Mouse (Mus musculus) layer of hippocampus, adult 9-11 months (tissue): ENCODE results near the gene Pik3cb.
A peak's percentile ranks its signal among the peaks of the same experiment; 100 is the strongest.

Experiments used
- DNase-seq: peaks from one replicate; pipeline ENCODE4 v3.0.0; 2022

Gene Pik3cb

DNA sequence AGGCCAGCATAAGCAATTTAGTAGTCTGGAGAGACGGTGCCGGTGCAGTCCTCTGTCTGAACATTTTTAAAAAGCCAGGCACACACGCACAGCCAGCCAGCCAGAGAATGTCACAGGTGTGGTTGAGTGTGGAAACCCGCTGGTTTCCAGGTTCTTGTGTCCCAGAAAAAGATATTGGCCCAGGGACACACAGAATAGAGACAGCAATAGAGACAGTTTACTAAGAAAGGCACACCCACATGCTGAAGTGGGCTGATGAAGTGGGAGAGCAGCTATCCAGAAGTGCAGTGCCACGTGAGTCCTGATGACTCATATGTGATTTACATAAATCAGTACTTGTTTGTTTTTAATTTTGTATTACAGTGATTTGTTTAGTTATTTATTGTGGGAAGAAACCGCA lies 5.3 kb upstream of the Pik3cb start:
- peak; percentile 20 for DNase-seq

DNA sequence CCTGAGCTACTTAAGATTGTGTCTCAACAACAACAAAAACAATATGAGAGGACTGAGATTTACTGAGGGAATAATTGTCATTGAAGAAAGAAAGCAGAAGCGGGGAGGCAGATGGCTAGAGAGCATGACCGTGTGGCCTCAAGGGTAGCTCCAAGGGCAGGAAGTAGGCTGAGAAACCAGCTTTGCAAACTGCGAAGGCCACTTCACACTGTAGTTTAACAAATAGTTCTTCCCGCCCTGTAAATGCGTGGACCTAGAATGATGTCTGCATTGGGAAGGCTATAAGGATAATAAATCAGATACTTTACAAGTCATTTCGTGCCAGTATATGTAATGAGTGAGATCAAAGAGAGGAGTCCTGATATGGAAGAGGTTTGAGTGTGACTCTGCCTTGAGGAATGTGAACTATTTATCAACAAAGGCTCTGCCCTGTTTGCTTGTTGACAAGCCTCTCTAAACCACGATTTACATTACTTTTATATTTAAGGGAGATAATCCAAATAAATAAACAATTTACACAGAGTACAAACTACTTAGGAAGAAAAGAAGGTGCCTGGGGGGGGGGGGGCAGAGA lies 4.1 kb upstream of the Pik3cb start:
- no peak for DNase-seq

DNA sequence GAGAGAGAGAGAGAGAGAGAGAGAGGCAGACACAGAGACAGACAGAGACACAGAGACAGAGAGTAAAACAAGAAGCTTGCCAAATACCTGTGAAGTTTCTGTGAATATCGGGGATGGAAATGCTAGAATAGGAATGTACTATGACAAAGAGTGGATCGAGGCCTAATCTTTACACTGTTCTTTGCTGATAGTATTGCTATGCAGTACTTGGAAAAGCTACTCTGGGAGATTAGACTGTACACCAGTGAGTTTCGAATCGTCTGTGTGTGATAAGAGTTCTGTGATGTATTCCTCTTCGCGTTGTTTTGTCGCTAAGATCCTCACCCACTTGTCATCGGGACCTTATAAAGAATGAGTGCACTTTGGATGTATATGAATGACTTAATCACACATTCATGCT lies 1.2 kb upstream of the Pik3cb start:
- DNase-seq = no peak

DNA sequence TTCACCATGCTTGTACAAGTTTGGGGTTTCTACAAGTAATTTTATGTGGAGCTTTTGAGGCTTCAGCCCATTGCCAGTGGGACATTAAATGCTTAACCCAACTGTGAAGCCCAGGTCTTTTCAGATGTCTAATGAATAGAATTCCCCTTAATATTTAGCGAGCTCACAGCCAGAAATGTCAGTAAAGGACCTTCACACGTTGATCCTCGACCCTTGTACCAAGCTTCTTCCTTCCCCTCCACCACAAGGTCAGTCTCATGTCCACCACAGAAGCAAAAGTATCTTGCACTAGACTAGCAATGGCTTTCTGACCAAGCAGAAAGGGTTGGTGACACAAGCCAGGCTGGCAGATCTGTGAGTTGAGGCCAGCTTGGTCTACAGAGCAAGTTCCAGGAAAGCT lies 750 bp upstream of the Pik3cb start:
- DNase-seq = no peak

DNA sequence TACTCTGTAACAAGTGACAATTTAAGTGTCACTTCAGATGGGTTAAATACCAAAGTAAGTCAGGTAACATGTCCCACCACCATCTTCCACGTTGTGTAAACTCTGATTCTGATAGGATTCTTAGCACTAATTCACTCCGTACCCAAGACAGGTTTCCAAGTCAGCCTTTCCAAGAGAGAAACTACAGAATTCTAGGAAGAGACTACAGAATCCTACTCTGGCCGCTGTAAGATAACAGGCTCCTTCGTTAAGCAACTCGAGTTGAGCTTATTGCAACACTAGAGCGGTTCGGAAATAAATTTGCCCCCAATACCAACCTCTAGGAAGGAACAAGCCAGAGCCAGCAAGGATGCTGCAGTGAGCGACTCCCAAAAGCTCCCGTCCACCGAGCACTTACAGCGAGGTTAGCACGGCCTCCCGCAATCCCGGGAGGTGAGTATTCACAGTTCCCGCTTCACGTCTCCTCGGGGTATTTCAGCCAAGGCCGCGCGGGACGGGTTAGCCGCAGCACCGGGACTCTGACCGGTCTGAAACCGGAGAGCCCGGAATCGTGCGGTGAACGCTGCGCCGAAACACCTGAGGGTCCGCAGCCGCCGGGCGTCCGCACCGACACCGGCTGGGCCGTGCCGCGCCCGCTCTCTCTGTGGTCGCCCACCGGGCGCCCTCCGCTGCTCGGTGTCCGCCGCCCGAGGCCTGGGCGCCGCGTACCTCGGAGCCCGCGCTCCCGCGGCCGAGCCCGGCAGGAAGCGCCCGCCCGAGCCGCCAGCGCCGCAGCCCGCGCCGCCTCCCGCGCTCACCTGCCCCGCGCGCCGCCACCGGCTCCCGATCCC lies 1.0 kb downstream of the Pik3cb start:
- peak; percentile 37 for DNase-seq

DNA sequence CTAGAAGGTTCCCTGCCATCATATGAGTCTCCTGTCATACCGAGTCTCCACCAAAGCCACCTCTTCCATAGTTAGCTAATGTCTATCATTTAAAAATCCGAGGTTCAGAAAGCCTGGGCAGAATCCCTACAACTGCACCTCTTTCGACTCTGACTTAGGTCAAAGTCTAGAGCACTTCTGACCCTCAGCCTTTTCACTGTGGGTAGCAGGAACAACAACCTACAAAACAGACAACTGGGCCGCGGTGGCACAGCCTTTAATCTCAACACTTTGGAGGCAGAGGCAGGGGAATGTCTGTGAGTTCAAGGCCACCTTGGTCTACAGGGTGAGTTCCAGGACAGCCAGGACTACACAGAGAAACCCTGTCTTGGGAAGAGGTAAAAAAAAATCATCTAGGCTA lies 3.1 kb downstream of the Pik3cb start:
- DNase-seq = no peak

DNA sequence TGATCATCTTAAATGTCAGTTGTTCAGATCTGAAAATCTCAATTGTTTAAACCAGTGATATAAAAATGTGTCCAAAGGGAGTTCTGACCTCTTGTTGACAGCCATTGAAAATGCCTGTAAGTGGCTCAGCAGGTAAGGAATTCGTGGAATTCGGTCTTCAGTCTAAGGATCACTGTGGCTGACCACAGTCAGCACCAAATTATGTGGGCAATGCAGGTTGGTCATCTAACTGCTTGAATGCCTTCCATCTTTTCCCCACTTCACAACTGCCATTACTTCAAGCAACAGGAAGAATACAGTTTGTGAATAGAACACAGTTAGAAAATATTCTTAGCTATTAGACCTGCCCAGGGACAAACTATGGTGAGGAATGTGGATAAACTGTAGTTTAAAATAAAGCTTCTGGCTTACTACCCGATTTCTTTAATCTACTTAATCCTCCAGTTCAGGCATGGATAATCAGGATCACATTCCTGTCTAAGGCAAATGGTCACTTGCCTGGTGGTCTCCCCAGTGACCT lies 8.4 kb downstream of the Pik3cb start:
- no peak for DNase-seq

DNA sequence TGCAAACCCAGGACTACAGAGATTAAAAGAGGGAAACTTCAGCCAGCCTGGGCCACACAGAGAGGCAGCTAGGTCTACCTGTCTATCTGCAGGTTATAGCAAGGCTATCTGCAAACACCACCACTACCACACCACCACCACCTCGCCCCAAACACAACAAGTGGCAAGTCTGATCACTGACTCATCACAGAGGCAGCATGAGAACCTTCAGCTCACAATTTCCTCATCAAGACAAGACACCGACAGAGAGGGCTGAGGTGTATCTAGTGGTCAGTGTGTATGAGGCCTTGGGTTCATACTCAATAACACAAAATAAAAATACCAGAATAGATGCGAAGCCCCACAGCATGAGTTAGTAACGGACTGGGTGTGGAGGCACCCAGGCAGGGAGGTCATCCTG lies 9.3 kb downstream of the Pik3cb start:
- no peak for DNase-seq

DNA sequence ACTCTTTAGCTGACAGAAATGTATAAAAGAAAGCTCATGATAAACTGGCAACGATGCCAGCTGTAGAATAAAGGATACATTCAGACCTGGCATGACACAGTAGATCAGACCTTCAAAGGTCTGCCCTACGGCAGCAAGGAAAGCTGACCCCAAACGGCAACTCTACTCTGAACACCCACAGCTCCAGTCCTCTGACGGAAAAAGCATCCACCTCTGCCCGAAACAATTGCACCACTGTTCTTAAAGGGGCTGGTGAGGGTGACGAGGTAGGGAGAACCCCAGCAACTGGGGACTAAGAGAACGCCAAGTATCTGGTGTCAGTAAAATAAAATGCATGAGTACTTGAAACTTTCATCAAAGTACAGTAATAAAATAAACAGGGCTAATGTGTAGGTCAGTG lies 12.8 kb downstream of the Pik3cb start:
- DNase-seq = no peak

DNA sequence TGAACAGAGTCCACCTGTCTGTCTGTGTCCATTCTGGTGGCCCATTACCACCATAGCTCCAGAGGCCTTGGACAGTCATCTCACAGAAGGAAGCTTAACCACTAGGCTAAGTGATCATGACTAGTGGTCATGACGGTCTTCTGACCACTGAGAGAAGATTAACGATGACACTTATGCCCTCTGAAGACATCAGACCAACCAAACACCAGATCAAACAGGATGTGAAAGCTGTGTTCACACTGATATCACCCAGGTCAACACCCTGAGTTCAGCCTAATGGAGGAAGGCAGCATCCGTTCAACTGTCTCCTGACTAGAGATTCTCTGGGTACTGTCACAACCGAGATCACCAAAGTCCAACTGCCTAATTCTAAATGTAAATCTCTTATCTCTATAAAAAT lies 17.7 kb downstream of the Pik3cb start:
- no peak for DNase-seq

DNA sequence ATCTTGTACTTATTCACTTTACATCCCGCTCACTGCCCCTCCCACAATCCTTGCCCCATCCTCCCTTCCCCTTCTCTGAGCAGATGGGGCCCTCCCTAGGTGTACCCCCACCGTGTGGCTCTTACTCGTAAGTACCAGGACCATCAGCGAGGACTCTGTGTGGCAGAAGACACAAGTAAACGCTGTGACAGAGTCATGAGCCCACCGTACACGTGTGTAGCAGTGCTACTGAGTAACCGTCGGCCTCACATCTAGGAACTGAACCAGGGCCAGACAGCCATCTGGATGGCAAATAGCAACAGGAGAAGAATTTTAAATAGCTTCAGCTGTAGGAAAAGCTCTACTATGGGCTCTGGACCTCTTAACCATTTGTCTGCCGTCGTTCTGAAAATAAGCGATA lies 28.0 kb downstream of the Pik3cb start:
- peak; percentile 64 for DNase-seq

DNA sequence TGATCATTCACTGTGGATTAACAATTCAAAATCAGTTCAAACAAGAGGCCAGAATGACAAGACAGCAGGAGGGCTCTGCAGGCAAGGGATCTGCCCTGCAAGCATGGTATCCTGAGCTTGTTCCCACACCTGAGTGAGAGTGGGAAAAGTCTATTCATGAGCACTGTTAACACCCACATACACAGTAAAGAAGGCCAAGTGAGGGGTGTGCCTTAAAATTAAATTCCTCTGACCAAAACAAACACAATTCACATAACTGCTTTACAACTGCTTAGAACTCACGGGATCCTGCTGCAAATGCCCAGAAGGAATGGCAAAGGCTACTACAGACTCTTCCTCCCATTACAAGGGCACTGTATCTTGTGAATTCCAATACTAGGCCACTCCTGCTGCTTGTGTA lies 29.3 kb downstream of the Pik3cb start:
- no peak for DNase-seq

DNA sequence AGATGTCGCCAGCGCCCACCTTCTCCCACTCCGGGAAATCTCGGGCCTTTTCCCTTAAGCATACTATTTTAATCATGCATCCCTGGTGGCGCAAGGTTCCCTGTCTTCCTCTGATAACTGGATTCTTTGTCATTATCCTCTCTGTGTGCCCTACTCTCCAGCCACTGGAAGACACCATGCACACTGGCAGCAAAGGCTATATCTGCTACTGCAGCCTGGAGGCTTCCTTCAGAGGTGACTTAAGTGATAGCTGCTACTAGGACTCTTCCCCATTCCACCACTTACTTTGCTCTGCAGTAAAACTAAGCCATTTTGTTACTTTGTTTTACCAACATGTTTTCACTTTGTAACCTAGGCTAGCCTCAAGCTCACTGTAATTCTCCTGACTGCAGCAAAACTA lies 30.2 kb downstream of the Pik3cb start:
- no peak for DNase-seq

DNA sequence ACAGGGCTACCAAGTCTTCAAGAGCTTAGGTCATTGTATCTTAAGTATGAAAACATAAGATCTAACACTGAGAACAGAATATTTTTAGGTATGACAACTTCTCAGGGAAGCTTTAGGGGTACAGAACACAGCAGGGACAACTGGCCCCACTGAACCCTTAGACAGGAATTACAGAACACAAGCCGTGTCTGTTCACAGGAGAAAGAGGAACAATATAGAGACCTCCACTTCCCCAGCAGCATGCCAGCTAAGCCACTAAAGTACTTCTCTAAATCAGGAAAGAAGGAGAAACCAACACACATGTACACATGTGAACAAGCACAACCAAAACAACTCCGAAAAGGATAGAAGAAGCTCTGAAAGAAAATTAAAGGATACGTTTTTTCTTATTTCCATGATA lies 30.8 kb downstream of the Pik3cb start:
- DNase-seq = peak; percentile 57

DNA sequence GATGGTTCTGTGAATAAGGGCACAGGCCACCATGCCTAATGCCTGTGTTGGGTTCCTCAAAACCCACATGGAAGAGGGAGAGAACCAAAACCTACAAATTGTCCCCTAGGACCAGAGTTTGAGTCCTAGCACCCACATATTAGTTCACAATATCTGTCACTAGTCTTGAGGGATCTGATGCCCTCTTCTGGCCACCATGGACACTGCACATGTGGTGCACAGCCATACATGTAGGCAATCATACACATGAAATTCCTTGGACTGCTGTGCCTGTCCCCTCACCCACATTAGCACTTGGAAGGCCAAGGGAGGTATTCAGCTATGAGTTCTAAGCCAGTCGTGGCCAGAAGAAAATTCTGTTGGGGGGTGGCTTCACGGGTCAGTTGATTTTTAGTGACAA lies 36.0 kb downstream of the Pik3cb start:
- no peak for DNase-seq

DNA sequence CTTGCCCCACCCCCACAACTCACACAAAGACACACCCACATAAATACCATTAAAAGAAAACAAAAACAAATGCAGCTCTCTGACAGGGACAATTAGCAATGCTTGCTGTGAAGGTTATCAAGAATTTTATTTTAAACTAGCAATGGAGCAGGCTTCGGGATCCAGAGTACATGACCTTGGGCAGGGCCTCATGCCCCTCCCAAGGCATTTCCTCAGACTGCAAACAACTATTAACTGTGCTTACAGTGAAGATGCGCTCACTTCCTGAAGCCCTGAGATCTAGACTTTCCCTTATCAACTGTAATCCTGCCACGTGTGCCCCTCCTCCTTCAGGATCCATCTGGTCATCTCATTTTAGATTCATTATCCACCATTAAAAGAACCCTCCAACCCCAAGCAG lies 36.6 kb downstream of the Pik3cb start:
- DNase-seq = no peak

DNA sequence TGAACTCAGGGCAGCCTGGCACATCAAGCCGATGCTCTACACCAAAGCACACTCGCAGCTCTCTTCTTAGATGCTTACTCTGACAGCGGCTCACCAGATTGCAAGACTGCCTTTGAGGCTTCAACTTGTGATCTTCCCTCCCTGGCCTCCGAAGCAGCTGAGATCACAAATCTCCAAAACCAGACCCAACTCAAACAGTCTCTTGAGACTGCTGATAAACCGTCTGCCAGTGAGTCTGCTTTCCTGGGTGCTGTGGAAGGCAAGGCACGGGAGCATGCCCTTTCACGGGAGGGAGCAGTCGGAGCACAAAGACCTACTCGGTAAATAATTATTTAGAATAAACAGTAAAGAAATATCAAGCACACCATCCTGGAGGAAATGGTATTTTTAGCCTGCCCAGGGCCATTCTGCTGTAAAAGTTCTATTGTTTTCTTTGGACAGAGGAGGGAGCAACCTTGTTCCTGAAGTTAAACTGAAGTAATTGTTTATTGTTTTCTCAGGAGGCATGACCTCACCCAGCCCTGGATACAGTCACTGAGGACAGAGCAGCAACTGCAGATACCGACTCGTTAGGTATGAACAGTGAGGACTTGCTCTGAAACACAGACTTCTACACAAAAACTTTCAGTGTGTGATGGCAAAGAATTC lies 41.8 kb downstream of the Pik3cb start:
- DNase-seq = no peak

DNA sequence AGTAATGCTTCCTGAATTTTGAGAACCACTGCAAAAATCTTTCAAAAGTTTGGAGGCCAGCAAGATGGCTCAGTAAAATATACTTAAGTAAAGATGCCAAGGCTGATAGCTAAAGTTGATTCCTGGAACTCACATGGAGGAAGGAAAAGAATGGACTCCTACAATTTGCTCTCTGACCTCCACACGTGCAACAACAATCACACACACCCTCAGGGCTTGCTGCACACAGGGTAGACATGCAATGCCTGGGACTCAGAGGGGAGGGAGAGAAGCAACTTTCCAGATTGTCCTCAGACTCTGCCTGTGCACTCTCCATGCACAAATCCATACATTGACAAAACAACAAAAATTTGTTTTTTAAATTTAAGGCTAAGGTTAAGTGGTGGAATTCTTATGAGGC lies 42.8 kb downstream of the Pik3cb start:
- no peak for DNase-seq

DNA sequence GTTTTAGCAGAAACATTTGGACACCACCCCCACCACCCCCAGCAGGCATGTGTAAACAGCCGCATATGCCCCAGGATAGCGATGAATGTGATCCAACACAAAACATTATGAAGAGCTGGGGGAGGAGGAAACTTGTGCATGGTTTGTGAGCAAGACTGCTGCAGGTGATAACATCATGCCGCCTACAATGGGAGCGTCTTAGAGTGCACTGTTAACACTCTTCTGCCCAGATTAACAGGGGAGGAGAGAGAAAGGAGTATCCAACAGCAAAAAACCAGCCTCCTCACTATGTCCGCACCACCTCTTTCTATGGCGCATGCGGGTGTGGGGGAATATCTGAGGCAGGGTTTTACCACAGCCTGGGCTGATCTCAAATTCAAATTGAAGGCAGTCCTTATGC lies 45.2 kb downstream of the Pik3cb start:
- DNase-seq = no peak

DNA sequence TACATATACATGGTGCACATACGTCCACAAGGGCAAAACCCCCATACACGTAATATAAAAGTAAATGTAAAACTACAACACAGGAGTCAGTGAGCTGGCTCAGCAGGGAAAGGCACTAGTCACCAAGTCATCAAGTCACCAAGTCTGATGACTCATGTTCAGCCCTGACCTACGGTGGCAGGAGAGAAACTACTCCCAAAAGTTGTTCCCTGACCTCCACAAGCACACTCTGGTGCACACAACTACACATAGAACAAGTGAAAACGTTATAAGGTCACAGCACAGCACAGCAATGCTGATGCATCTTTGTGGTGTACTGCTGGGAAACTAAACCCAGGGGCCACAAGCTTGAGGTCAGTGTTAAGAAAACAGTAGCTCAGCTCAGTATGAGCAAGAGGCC lies 49.9 kb downstream of the Pik3cb start:
- DNase-seq = no peak

DNA sequence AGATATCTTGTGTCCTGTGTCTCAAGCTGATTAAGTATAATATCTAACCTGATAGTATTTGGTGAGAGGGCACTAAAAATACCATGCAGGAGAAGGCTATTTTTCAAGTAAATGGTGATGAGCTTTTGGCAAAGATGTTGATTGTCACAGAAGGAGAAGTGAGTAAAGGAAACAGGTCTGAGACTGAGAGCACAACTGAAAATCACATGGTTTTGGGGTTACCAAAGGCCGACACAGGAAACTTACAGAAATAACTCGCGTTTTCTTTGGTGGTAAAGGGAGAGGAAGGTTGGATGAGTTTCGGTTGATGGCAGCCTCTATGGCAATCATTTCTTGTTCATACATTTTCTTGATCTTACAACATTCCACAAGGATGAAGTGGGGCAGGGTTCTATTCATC lies 50.5 kb downstream of the Pik3cb start:
- DNase-seq = no peak

DNA sequence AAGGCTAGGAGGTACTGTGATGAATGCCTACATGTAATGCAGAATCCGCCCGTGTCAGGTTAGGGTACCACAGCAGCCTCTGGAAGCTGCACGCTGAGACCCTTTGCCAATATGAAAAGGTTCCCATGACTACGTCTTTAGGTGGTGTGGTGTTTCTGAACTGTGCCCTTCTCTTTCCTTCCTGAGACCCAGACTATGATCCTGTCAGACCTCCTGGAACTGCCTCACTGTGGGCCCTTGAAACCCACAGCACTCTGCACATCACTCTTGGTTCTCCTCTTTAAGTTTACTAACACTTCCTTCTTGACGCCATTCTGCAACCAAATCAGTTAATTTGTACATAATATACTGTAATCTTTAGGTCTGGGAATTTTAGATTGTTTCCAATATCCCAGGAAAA lies 58.7 kb downstream of the Pik3cb start:
- no peak for DNase-seq

DNA sequence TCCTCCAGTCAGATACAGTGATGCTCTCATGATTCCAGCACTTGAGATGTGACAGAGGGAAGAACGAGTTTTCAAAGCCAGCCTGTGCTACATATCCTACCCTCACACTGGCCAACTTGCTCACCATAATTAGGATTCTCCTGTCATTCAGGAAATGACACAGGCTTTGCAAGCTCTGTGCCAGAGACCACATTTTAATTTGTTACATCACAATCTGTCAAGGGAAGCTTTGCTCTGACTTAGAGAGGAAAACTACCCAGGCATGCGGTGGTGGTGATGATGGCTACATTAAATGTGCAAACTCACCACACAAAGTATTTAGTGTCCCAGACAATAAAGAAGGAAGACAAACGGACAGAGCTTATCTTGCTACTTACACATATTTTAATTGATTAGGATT lies 59.1 kb downstream of the Pik3cb start:
- no peak for DNase-seq

DNA sequence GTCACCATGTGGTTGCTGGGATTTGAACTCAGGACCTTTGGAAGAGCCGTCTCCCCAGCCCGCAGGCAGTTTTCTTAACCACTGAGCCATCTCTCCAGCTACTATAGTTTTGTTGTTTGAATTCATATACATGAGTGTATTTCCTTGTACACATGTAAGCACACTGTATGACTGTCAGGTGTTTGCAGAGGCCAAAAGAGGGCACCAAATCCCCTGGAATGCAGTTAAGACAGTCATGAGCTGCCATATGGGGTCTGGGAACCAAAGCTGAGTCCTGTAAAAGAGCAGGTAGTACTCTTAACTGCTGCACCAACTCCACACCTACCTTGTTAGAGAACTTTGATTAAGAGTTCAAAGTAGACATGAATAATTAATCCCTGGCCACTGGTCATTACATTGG lies 59.8 kb downstream of the Pik3cb start:
- no peak for DNase-seq
